Mouse (Mus musculus) embryonic facial prominence, embryonic 15.5 days (tissue): ENCODE results near the gene Il21r. TPM values are rescaled to one million over a fixed set of nuclear protein-coding genes. Genes with fewer than 3 reads are reported as not detected.

ENCODE experiments used
- ATAC-seq: fragments of 200-750 bp; cut with Nextera tagmentation; 2 replicates; pipeline ENCODE4 v1.8.0; 2017; ENCODE audit warnings: low read depth, moderate TSS enrichment; ENCODE audit not compliant: insufficient number of reproducible peaks, low FRiP score, low TSS enrichment
- H3K27ac ChIP-seq: fragments of 300-500 bp; sonication (generic); replicated peaks from 2 replicates; pipeline ENCODE4 v1.5.1; 2015; ENCODE audit warnings: mild to moderate bottlenecking, inconsistent platforms
- H3K27me3 ChIP-seq: fragments of 300-500 bp; sonication (generic); 2 replicates; pipeline ENCODE4 v1.6.1; 2015; ENCODE audit warnings: inconsistent platforms
- H3K36me3 ChIP-seq: fragments of 300-500 bp; sonication (generic); 2 replicates; pipeline ENCODE4 v1.6.1; 2015; ENCODE audit warnings: mild to moderate bottlenecking, inconsistent platforms
- H3K4me1 ChIP-seq: fragments of 300-500 bp; sonication (generic); 2 replicates; pipeline ENCODE4 v1.6.1; 2015; ENCODE audit warnings: inconsistent platforms
- H3K4me2 ChIP-seq: fragments of 300-500 bp; sonication (generic); replicated peaks from 2 replicates; pipeline ENCODE4 v1.6.1; 2015; ENCODE audit warnings: mild to moderate bottlenecking, inconsistent platforms
- H3K4me3 ChIP-seq: fragments of 300-500 bp; sonication (generic); replicated peaks from 2 replicates; pipeline ENCODE4 v1.5.1; 2015; ENCODE audit warnings: mild to moderate bottlenecking, inconsistent platforms
- H3K9ac ChIP-seq: fragments of 300-500 bp; sonication (generic); 2 replicates; pipeline ENCODE4 v1.6.1; 2015; ENCODE audit warnings: inconsistent platforms
- H3K9me3 ChIP-seq: fragments of 300-500 bp; sonication (generic); replicated peaks from 2 replicates; pipeline ENCODE4 v1.6.1; 2016; ENCODE audit warnings: inconsistent platforms
- WGBS: fragments of 180-500 bp; shearing (Covaris S2); methylation state at CpG from one replicate; pipeline ENCODE4 v1.1.7; 2015; 5-methylcytosine and 5-hydroxymethylcytosine counted together
- polyA plus RNA-seq: library from polyadenylated mRNA; unstranded; fragments of >200 nt; fragmentation: Nextera tagmentation; extraction: Ambion mirVana; gene quantifications from 2 replicates; pipeline ENCODE4 v1.2.1, GENCODE M21; 2015

The Il21r gene
- polyA plus RNA-seq = 1.1 and 1.5 TPM in 2 replicates

DNA sequence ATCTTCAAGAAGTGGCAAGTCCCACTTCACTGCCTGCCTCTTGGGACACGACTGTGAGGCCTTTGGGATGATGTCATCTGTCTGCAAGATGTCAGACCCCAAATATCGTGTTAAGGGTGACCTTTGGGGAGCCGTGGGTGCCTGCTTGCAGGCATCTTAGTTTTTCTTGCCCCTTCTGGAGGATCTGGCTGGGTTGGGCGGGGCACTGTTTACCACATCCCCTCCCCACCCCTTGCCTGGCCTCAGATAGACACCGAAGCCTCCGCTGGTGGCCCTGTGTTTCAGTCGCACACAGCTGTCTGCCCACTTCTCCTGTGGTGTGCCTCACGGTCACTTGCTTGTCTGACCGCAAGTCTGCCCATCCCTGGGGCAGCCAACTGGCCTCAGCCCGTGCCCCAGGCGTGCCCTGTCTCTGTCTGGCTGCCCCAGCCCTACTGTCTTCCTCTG lies at the start of gene Il21r:
Il21r (plus strand) TSS at position 245 of the 447 bp plus-strand sequence.
- Histone ChIP-seq H3K4me3 (no peak within 1 kb of the TSS), H3K9me3 (no peaks in the 10 kb centered on the region), H3K4me1 (0 out of 2 replicates have a peak, but pooled peaks cover 5% of the 10 kb centered on the region), H3K9ac (no peak within 1 kb of the TSS), H3K27ac (no peak within 1 kb of the TSS), H3K27me3 (no peaks in the 10 kb centered on the region), H3K4me2 (no peak within 1 kb of the TSS), H3K36me3 (no peaks in the 10 kb centered on the region)
- 56% methylated on average over 11 of the region's 11 CpGs for WGBS
- ATAC-seq = no peak

DNA sequence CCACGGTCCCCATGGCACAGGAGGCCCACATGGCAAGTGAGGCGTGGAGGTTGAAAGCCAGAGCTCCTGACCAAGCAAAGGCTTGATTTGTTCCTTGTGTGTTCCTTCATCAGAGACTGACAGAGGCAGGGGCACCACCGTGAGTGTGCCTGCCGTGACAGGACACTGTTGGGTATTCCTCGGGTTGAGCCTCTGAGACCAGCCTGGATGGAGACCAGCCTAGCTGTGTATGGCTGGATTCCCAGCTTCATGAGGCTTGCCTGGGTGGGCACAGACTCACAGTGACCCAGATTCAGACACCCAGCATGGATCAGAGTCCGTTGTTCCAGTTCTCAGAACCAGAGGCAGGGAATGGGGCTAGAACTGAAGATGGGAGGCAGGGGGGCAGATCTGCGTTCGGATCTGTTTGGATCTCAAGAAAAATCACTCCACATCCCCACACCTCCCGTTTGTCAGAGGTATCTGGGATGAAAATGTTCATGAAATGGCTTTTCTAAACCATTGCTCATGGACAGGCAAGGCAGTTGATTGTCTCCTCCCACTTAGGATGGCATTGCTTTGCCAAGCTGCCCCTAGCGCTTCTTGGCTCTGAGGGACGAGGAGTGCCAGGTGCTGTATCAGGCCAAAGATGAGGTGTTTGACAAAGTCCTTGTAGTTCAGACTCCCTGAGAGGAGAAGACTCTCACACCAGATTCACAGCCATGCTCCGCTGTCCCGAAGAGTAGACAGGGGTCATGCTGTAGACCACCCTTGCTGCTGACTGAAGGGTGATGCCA lies 49.4 kb upstream of the Il21r start:
- Histone ChIP-seq H3K27ac (no peak overlapping the region), H3K9ac (0 out of 2 replicates have a peak overlapping the region, but pooled peaks have one; percentile 12), H3K9me3 (no peaks in the 10 kb centered on the region), H3K4me3 (no peak overlapping the region; the same call in 1 of the 2 replicates), H3K36me3 (no peaks in the 10 kb centered on the region), H3K27me3 (no peaks in the 10 kb centered on the region), H3K4me1 (peaks cover 33% of the 10 kb centered on the region), H3K4me2 (peak overlapping the region; percentile 96)
- no peak for ATAC-seq
- 82% methylated on average over 13 of the region's 13 CpGs for WGBS

DNA sequence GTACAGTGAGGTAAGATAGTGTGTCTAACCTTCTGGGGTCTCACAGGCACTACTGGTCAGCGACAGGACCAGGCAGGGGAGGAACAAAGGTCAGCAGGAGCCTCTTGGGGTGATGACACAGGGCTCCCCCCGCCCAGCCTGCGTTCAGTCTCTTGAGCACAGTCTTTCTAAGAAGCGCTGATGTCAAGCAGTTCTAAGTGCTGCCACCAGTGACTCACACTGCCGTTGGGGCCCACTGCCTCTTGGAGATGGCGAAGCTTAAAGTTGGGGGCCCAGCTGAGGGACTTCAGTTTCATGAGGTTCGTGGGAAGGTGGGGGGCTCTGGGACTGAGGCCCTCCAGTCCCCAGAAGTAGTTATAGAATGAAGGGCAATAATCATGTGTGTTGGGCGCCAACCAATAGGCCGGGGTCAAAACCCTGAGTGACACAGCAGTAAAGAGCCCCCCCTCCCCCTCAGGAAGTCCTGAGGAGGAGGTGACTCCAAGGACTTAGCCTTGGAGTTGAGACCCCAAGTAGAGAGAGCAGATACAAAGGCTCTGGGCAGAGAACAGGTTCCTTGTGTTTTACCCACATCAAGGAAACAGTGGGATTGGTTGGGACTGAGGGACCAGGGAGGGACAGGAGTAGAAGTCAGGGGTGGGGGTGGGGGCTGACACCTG lies 48.6 kb upstream of the Il21r start:
- no peak overlapping the region for H3K27ac ChIP-seq
- H3K4me1 ChIP-seq = peaks cover 37% of the 10 kb centered on the region
- no peaks in the 10 kb centered on the region for H3K36me3 ChIP-seq
- no peak for ATAC-seq
- no peak overlapping the region for H3K9ac ChIP-seq
- H3K27me3 ChIP-seq = no peaks in the 10 kb centered on the region
- H3K9me3 ChIP-seq = no peaks in the 10 kb centered on the region
- H3K4me3 ChIP-seq = no peak overlapping the region
- no peak overlapping the region for H3K4me2 ChIP-seq
- 85% methylated on average over 9 of the region's 9 CpGs for WGBS

DNA sequence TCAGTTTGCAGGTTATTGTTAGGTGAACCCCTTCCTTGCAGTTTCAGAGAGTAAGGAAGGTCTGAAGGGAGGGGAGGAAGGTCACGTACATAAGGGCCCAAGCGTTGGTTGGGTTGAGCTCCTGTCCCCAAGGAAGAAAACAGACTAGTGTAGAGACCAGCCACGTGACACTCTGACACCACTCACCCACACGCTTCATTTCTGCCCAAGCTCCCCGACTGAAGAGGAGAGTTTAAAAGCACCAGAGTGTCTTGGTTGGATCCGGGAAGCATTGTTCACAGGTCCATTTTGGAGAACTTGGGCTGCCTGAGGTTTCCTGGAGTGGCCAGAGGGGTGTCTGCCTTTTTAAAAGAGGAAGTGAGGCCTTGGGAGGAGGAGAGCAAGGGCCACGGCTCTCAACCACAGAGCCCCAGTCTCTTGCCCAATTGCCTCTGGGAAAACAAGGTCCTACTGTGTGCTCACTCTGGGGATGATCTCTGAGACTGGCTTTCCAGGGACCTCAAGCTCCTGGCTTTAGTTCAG lies 47.8 kb upstream of the Il21r start:
- Histone ChIP-seq H3K36me3 (no peaks in the 10 kb centered on the region), H3K27ac (no peak overlapping the region), H3K4me2 (no peak overlapping the region), H3K4me1 (peaks cover 46% of the 10 kb centered on the region), H3K9me3 (no peaks in the 10 kb centered on the region), H3K9ac (no peak overlapping the region), H3K27me3 (no peaks in the 10 kb centered on the region), H3K4me3 (no peak overlapping the region)
- no peak for ATAC-seq
- 79% methylated on average over 7 of the region's 7 CpGs for WGBS

DNA sequence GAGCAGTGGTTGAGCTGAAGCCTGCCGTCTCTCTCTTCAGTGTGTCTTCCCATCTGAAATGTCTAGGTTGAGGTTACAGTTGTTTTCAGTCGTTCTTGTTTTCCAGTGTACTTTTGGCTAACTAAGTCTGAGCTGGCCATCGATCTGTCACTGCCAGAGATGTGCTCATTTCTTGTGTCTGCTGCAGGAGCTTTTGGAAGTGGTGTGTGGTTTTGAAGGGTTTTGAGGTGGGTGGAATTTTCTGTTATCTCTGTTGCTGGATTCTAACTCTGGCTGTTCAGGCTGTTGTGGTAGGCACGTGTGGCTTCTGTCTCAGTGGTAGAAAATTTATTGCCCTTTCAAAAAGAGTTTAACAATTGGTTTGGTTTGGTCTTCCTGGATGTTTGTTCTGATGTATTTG lies 47.1 kb upstream of the Il21r start:
- Histone ChIP-seq H3K27ac (no peak overlapping the region), H3K4me1 (peaks cover 51% of the 10 kb centered on the region), H3K4me2 (no peak overlapping the region), H3K4me3 (no peak overlapping the region), H3K9ac (no peak overlapping the region), H3K27me3 (no peaks in the 10 kb centered on the region), H3K36me3 (no peaks in the 10 kb centered on the region), H3K9me3 (no peaks in the 10 kb centered on the region)
- WGBS = 73% methylated on average over 4 of the region's 4 CpGs
- ATAC-seq = no peak

DNA sequence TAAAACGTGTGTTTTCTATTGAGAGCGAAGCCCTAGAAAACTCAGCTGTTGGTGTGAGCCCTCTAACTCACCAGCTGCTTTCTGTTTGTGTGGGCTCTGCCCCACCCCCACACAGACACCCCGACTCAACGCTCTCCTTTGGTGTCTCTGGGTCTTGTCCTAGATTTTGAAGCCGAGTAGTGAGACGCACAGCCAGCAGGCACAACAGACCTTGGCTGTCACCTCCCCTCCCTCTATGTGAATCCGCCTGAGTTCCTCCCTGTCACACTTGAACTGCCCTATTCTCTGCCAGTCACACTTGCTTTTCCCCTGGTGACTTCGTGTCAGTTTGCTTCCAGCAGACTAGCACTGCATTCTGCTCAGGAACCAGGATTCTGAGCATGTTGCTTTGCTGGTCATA lies 46.4 kb upstream of the Il21r start:
- Histone ChIP-seq H3K9me3 (no peaks in the 10 kb centered on the region), H3K4me2 (no peak overlapping the region), H3K27ac (no peak overlapping the region), H3K27me3 (no peaks in the 10 kb centered on the region), H3K36me3 (no peaks in the 10 kb centered on the region), H3K4me3 (no peak overlapping the region), H3K4me1 (peaks cover 51% of the 10 kb centered on the region), H3K9ac (no peak overlapping the region)
- 36% methylated on average over 8 of the region's 8 CpGs for whole genome bisulfite sequencing
- no peak for ATAC-seq

DNA sequence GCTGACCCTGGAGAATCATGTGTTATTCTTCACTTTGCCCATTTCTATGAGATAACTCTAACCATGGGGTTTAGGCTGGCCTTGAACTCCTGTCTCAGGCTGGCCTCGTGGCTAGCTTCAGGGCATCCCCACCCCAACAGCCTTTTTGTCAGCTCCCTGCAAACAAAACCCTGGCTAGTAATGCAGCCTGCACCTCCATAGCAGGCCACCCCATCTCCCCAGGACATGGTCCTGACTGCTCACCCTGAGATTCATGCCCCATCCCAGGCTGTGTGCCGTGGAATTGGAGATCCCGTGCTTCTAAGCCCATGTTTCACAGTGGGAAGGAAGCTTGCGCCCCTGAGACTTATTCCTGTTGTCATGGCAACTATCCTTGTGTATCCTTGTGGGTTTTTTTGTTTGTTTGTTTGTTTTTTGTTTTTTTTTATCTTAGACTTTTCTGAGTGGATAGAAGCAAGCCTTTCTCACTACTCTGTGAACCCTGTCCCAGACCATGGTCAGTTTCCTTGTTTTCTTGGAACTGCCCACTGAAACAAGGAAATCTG lies 44.8 kb upstream of the Il21r start:
- H3K27me3 ChIP-seq = no peaks in the 10 kb centered on the region
- H3K36me3 ChIP-seq = no peaks in the 10 kb centered on the region
- H3K9me3 ChIP-seq = no peaks in the 10 kb centered on the region
- WGBS = 65% methylated on average over 4 of the region's 4 CpGs
- peaks cover 43% of the 10 kb centered on the region for H3K4me1 ChIP-seq
- no peak for ATAC-seq
- no peak overlapping the region for H3K4me2 ChIP-seq
- no peak overlapping the region for H3K4me3 ChIP-seq
- no peak overlapping the region for H3K9ac ChIP-seq
- H3K27ac ChIP-seq = no peak overlapping the region

DNA sequence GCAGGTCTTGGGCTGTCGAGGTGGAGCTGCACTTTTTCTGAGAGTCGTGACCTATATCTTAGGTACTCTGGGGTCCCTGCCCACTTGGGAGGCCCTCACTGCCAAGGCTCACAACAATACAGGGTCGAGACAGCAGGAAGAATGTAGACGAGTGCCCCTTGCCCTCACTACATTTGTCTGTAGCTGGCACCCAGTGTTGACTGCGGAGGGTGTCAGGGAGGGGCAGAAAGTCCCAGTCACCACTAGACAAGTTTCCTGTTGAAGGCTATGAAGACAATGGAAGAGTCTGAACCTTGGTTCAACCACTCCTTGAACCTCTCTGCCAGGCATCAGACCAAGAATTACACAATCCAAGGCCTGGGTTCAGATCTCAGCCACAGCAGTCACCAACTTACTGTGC lies 44.2 kb upstream of the Il21r start:
- H3K4me2 ChIP-seq = no peak overlapping the region
- H3K9me3 ChIP-seq = no peaks in the 10 kb centered on the region
- H3K4me1 ChIP-seq = peaks cover 40% of the 10 kb centered on the region
- WGBS = 62% methylated on average over 5 of the region's 5 CpGs
- H3K27ac ChIP-seq = no peak overlapping the region
- H3K9ac ChIP-seq = no peak overlapping the region
- no peaks in the 10 kb centered on the region for H3K27me3 ChIP-seq
- H3K4me3 ChIP-seq = no peak overlapping the region
- no peak for ATAC-seq
- H3K36me3 ChIP-seq = no peaks in the 10 kb centered on the region

DNA sequence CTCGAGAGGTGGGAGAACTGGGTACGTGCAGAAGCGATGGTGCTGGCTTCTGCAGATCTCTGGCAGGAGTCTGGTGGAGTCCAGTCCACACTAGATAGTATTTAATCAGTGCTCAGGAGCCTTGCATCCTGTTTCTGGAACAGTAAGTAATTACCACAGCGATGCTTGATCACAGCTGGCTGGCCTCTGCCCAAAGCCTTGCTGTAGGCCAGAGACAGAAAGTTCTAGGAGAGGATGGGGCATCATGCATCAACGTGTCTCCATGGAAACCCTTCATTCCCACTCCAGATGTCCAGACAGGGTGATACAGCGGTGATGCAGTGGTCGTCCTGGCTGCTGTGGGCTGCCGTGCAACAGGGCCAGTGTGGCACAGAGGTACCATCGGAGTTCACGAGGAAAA lies 43.7 kb upstream of the Il21r start:
- Histone ChIP-seq H3K9me3 (no peaks in the 10 kb centered on the region), H3K4me3 (no peak overlapping the region), H3K27ac (no peak overlapping the region), H3K9ac (no peak overlapping the region), H3K27me3 (no peaks in the 10 kb centered on the region), H3K36me3 (no peaks in the 10 kb centered on the region), H3K4me1 (peaks cover 40% of the 10 kb centered on the region), H3K4me2 (no peak overlapping the region)
- no peak for ATAC-seq
- WGBS = 82% methylated on average over 10 of the region's 10 CpGs

DNA sequence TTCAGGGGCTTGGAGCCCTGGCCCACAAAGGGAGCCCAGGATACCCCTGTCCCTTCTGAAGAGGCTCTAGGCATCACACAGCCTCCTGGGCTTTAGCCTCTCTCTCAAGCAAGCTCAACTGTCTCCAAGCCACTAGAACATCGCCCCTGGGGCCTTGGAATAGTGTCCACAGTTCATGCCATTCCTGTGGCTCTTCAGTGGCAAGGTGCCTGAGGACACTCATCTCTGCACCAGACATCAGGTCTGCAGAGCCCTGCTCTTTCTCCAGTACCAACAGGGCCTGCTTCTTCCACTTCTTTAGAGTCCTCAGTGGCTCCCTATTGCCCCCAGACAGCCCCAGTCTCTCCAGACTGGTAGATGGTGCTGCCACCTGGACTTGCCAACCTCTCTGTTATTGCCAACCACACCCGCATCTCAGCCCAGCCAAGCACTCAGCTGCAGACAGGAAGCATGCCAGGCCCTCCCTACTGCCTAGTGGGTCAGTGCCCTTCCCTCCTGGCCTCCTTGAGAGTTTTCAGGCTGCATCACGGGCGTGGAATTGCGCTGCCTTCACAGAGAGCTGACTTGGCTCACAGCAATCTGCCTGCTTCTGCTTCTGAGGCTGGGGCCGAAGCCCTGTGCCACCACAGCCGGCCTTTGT lies 43.0 kb upstream of the Il21r start:
- Histone ChIP-seq H3K4me1 (peaks cover 40% of the 10 kb centered on the region), H3K27ac (no peak overlapping the region), H3K9me3 (no peaks in the 10 kb centered on the region), H3K9ac (no peak overlapping the region), H3K27me3 (no peaks in the 10 kb centered on the region), H3K4me3 (no peak overlapping the region), H3K4me2 (no peak overlapping the region), H3K36me3 (0 out of 2 replicates have a peak, but pooled peaks cover 2% of the 10 kb centered on the region)
- 71% methylated on average over 7 of the region's 7 CpGs for WGBS
- no peak for ATAC-seq
